Mouse (Mus musculus): ENCODE data around the gene Phf10. TPM values are rescaled to one million over a fixed set of nuclear protein-coding genes. Genes with fewer than 3 reads are reported as not detected.
"Not testable (repeated sequence)": the region's sequence is repeated elsewhere in the genome, so short reads cannot be mapped to it uniquely, and the experiment has no call there.

Gene Phf10
- polyA plus RNA-seq, 1 experiment from 2014 or later = 23.7 TPM

- Histone ChIP-seq H3K36me3 (ENCODE audit: control insufficient read depth, insufficient read depth, low read length) (peaks cover 75% of the 10 kb centered on the region), H3K27ac (ENCODE audit: low read depth, low read length) (no peak overlapping the region), H3K9ac (ENCODE audit: low read length) (no peak overlapping the region), H3K4me2 (ENCODE audit: low read length) (no peak overlapping the region), H3K9me3 (replicated peaks; ENCODE audit: control insufficient read depth, low read length) (no peaks in the 10 kb centered on the region), H3K4me1 (ENCODE audit: control insufficient read depth, insufficient read depth, low read length) (peaks cover 5% of the 10 kb centered on the region), H3K4me3 (ENCODE audit: low read depth, low read length) (no peak overlapping the region), H3K27me3 (replicated peaks; ENCODE audit: control insufficient read depth, insufficient read depth, low read length) (no peaks in the 10 kb centered on the region)
- 86% methylated on average over 7 of the region's 7 CpGs for WGBS
- DNase-seq (ENCODE audit: low spot score) (no peak), ATAC-seq (no peak)
Measured at GRCm38 (mm10) chr17:14949161-14949827, 11.8 kb downstream of the Phf10 start.

- H3K9me3 ChIP-seq (replicated peaks; ENCODE audit: control insufficient read depth, low read length) = no peaks in the 10 kb centered on the region
- peaks cover 37% of the 10 kb centered on the region for H3K36me3 ChIP-seq (ENCODE audit: control insufficient read depth, insufficient read depth, low read length)
- ATAC-seq (no peak), DNase-seq (ENCODE audit: low spot score) (no peak)
- peaks cover 14% of the 10 kb centered on the region for H3K4me1 ChIP-seq (ENCODE audit: control insufficient read depth, insufficient read depth, low read length)
- peak overlapping the region; percentile 95; the same call in 1 of the 2 replicates for H3K4me2 ChIP-seq (ENCODE audit: low read length)
- H3K27ac ChIP-seq (ENCODE audit: low read depth, low read length) = no peak overlapping the region
- peak overlapping the region; percentile 78; the same call in 1 of the 2 replicates for H3K4me3 ChIP-seq (ENCODE audit: low read depth, low read length)
- no peak overlapping the region for H3K9ac ChIP-seq (ENCODE audit: low read length)
- 95% methylated on average over 1 of the region's 1 CpGs for WGBS
- H3K27me3 ChIP-seq (replicated peaks; ENCODE audit: control insufficient read depth, insufficient read depth, low read length) = no peaks in the 10 kb centered on the region
Measured at GRCm38 (mm10) chr17:14944551-14944950, 16.5 kb downstream of the Phf10 start.

- DNase-seq (ENCODE audit: low spot score) (no peak), ATAC-seq (0 out of 2 replicates have a peak, but pooled peaks have one; percentile 0)
- H3K4me1 ChIP-seq (ENCODE audit: control insufficient read depth, insufficient read depth, low read length) = peaks cover 14% of the 10 kb centered on the region
Measured at GRCm38 (mm10) chr17:14943729-14944059, 17.4 kb downstream of the Phf10 start.

GRCm38 (mm10) chr17:14943009-14943728 is 17.9 kb downstream of the Phf10 start, which contains the start of the genes Wdr27 and 1600012H06Rik:
TSS of gene Wdr27 (minus strand) at chr17:14943158.
TSS of gene 1600012H06Rik (plus strand) at chr17:14943184.
- peak; percentile 100 for ATAC-seq
- Histone ChIP-seq H3K4me3 (ENCODE audit: low read depth, low read length) (peak within 1 kb of the TSS; percentile 78), H3K4me2 (ENCODE audit: low read length) (peak within 1 kb of the TSS; percentile 95), H3K9ac (ENCODE audit: low read length) (peak within 1 kb of the TSS; percentile 91), H3K27me3 (replicated peaks; ENCODE audit: control insufficient read depth, insufficient read depth, low read length) (no peaks in the 10 kb centered on the region), H3K27ac (ENCODE audit: low read depth, low read length) (peak within 1 kb of the TSS; percentile 75), H3K4me1 (ENCODE audit: control insufficient read depth, insufficient read depth, low read length) (peaks cover 14% of the 10 kb centered on the region), H3K9me3 (replicated peaks; ENCODE audit: control insufficient read depth, low read length) (no peaks in the 10 kb centered on the region), H3K36me3 (ENCODE audit: control insufficient read depth, insufficient read depth, low read length) (peaks cover 25% of the 10 kb centered on the region)
- peak; percentile 99 for DNase-seq (ENCODE audit: low spot score)
- WGBS = under 1% methylated on average over 54 of the region's 54 CpGs

More at GRCm38 (mm10) chr17:14943729-14944059, 17.4 kb downstream of the Phf10 start:
- H3K27me3 ChIP-seq (replicated peaks; ENCODE audit: control insufficient read depth, insufficient read depth, low read length) = no peaks in the 10 kb centered on the region
- no peaks in the 10 kb centered on the region for H3K9me3 ChIP-seq (replicated peaks; ENCODE audit: control insufficient read depth, low read length)
- H3K4me2 ChIP-seq (ENCODE audit: low read length) = peak overlapping the region; percentile 95
- 24% methylated on average over 16 of the region's 16 CpGs for WGBS
- peak overlapping the region; percentile 91 for H3K9ac ChIP-seq (ENCODE audit: low read length)
- H3K27ac ChIP-seq (ENCODE audit: low read depth, low read length) = no peak overlapping the region
- peak overlapping the region; percentile 78 for H3K4me3 ChIP-seq (ENCODE audit: low read depth, low read length)
- H3K36me3 ChIP-seq (ENCODE audit: control insufficient read depth, insufficient read depth, low read length) = peaks cover 30% of the 10 kb centered on the region

GRCm38 (mm10) chr17:14942181-14942580 is 18.9 kb downstream of the Phf10 start:
- Histone ChIP-seq H3K36me3 (ENCODE audit: control insufficient read depth, insufficient read depth, low read length) (peaks cover 20% of the 10 kb centered on the region), H3K4me2 (ENCODE audit: low read length) (peak overlapping the region; percentile 95), H3K4me3 (ENCODE audit: low read depth, low read length) (peak overlapping the region; percentile 78), H3K9ac (ENCODE audit: low read length) (peak overlapping the region; percentile 73; the same call in 1 of the 2 replicates), H3K4me1 (ENCODE audit: control insufficient read depth, insufficient read depth, low read length) (peaks cover 14% of the 10 kb centered on the region)
- WGBS = 66% methylated on average over 6 of the region's 6 CpGs
- H3K9me3 ChIP-seq (replicated peaks; ENCODE audit: control insufficient read depth, low read length); DNase-seq (ENCODE audit: low spot score); H3K27ac ChIP-seq (ENCODE audit: low read depth, low read length); ATAC-seq; H3K27me3 ChIP-seq (replicated peaks; ENCODE audit: control insufficient read depth, insufficient read depth, low read length): not testable (repeated sequence)

GRCm38 (mm10) chr17:14935841-14936605 is 25.1 kb downstream of the Phf10 start:
- Histone ChIP-seq H3K27me3 (replicated peaks; ENCODE audit: control insufficient read depth, insufficient read depth, low read length) (no peaks in the 10 kb centered on the region), H3K9ac (ENCODE audit: low read length) (no peak overlapping the region), H3K27ac (ENCODE audit: low read depth, low read length) (no peak overlapping the region), H3K9me3 (replicated peaks; ENCODE audit: control insufficient read depth, low read length) (no peaks in the 10 kb centered on the region), H3K4me2 (ENCODE audit: low read length) (no peak overlapping the region), H3K4me1 (ENCODE audit: control insufficient read depth, insufficient read depth, low read length) (no peaks in the 10 kb centered on the region), H3K36me3 (ENCODE audit: control insufficient read depth, insufficient read depth, low read length) (no peaks in the 10 kb centered on the region), H3K4me3 (ENCODE audit: low read depth, low read length) (no peak overlapping the region)
- WGBS = 74% methylated on average over 5 of the region's 5 CpGs
- no peak for DNase-seq (ENCODE audit: low spot score)
- no peak for ATAC-seq

GRCm38 (mm10) chr17:14935280-14935679 is 25.8 kb downstream of the Phf10 start:
- H3K36me3 ChIP-seq (ENCODE audit: control insufficient read depth, insufficient read depth, low read length); H3K27ac ChIP-seq (ENCODE audit: low read depth, low read length); H3K4me2 ChIP-seq (ENCODE audit: low read length); H3K9ac ChIP-seq (ENCODE audit: low read length); H3K4me1 ChIP-seq (ENCODE audit: control insufficient read depth, insufficient read depth, low read length); ATAC-seq; H3K27me3 ChIP-seq (replicated peaks; ENCODE audit: control insufficient read depth, insufficient read depth, low read length); H3K9me3 ChIP-seq (replicated peaks; ENCODE audit: control insufficient read depth, low read length); H3K4me3 ChIP-seq (ENCODE audit: low read depth, low read length); DNase-seq (ENCODE audit: low spot score): not testable (repeated sequence)
- 83% methylated on average over 14 of the region's 14 CpGs for WGBS

- Histone ChIP-seq H3K9ac (ENCODE audit: low read length) (no peak overlapping the region), H3K36me3 (ENCODE audit: control insufficient read depth, insufficient read depth, low read length) (no peaks in the 10 kb centered on the region), H3K27ac (ENCODE audit: low read depth, low read length) (no peak overlapping the region), H3K4me3 (ENCODE audit: low read depth, low read length) (no peak overlapping the region), H3K27me3 (replicated peaks; ENCODE audit: control insufficient read depth, insufficient read depth, low read length) (no peaks in the 10 kb centered on the region), H3K9me3 (replicated peaks; ENCODE audit: control insufficient read depth, low read length) (no peaks in the 10 kb centered on the region), H3K4me2 (ENCODE audit: low read length) (no peak overlapping the region), H3K4me1 (ENCODE audit: control insufficient read depth, insufficient read depth, low read length) (no peaks in the 10 kb centered on the region)
- DNase-seq (ENCODE audit: low spot score) (no peak), ATAC-seq (no peak)
- 90% methylated on average over 5 of the region's 5 CpGs for WGBS
Measured at GRCm38 (mm10) chr17:14931469-14931868, 29.6 kb downstream of the Phf10 start.
